Mouse (Mus musculus): ENCODE measurements around the gene Bcl7c. TPM values are rescaled to one million over a fixed set of nuclear protein-coding genes. Genes with fewer than 3 reads are reported as not detected.

Bcl7c gene
- total and polyA plus RNA-seq, 3 experiments, result 28.0 to 71.3 (median 60.5) TPM

- Histone ChIP-seq H3K79me2 (replicated peaks; ENCODE audit: control insufficient read depth, extremely low read depth, insufficient read depth, poor library complexity, severe bottlenecking) (no peaks in the 10 kb centered on the region), H3K27me3 (replicated peaks) (no peaks in the 10 kb centered on the region), H3K9ac (ENCODE audit: insufficient read depth, low read depth) (no peak overlapping the region), H3K9me3 (replicated peaks; ENCODE audit: low read length) (no peaks in the 10 kb centered on the region), H3K4me2 (ENCODE audit: insufficient read depth, low read depth, poor library complexity, severe bottlenecking) (no peak overlapping the region), H3K4me3 (replicated peaks in 1 of 3; ENCODE audit: low read depth in 2 of 3, low read length in 2 of 3, poor library complexity in 1 of 3) (no peak overlapping the region), H3K27ac (ENCODE audit: insufficient read depth, low read depth) (no peak overlapping the region), H3K36me3 (replicated peaks in 1 of 2; ENCODE audit: control insufficient read depth in 1 of 2, insufficient read depth in 1 of 2, low read length in 1 of 2) (peaks cover 0 to 17% of the 10 kb centered on the region in 2 experiments), H3K4me1 (ENCODE audit: control insufficient read depth in 1 of 2, insufficient read depth in 2 of 2) (no peaks in the 10 kb centered on the region; a peak in 1 of 4 replicates)
- in situ Hi-C loops (cut with MboI; ENCODE audit: low pct_ligation_motif_present, low pct_unique_long_range_greater_than_20kb, low sequenced_read_pairs) (loop anchor here (10.0 kb wide), 1 partner anchor 938 kb away; no protein-coding TSS in a partner anchor), dilution Hi-C loops (cut with MboI; ENCODE audit: extremely low pct_ligation_motif_present, extremely low pct_unique_long_range_greater_than_20kb, low sequenced_read_pairs) (no loop called here)
- TF ChIP-seq SIN3A (IDR thresholded peaks at IDR 0.05; ENCODE audit: low read length), result no peak
- TF ChIP-seq SMC3 (IDR thresholded peaks at IDR 0.05; ENCODE audit: low read depth, low read length), result no peak
- TF ChIP-seq IRF4 (IDR thresholded peaks at IDR 0.05; ENCODE audit: low read depth, low read length), result no peak
- TF ChIP-seq ETS1 (conservative IDR thresholded peaks at IDR 0.05; ENCODE audit: low read depth, low read length), result no peak
- no peak for TF ChIP-seq POLR2A (IDR thresholded peaks at IDR 0.05; ENCODE audit: low read depth, low read length)
- TF ChIP-seq RCOR1 (conservative IDR thresholded peaks at IDR 0.05; ENCODE audit: low read depth, low read length), result no peak
- TF ChIP-seq MXI1 (IDR thresholded peaks at IDR 0.05; ENCODE audit: low read depth, low read length), result no peak
- TF ChIP-seq HCFC1 (IDR thresholded peaks at IDR 0.05; ENCODE audit: low read depth, low read length), result no peak
- TF ChIP-seq POLR2AphosphoS2 (IDR thresholded peaks at IDR 0.05; ENCODE audit: low read depth, low read length), result no peak
- TF ChIP-seq JUN (IDR thresholded peaks at IDR 0.05; ENCODE audit: insufficient read depth, low read depth, low read length), result no peak
- no peak for TF ChIP-seq BHLHE40 (IDR thresholded peaks at IDR 0.05; ENCODE audit: low read depth, low read length)
- no peak for TF ChIP-seq NRF1 (IDR thresholded peaks at IDR 0.05; ENCODE audit: low read depth, low read length)
- no peak for TF ChIP-seq TBP (conservative IDR thresholded peaks at IDR 0.05; ENCODE audit: low read depth, low read length)
- DNase-seq (ENCODE audit: extremely low read depth), result no peak
Measured at GRCm38 (mm10) chr7:127662926-127663325, 45.8 kb downstream of the Bcl7c start.

- Histone ChIP-seq H3K36me3 (replicated peaks in 1 of 2; ENCODE audit: control insufficient read depth in 1 of 2, insufficient read depth in 1 of 2, low read length in 1 of 2) (peaks cover 0 to 16% of the 10 kb centered on the region in 2 experiments), H3K27me3 (replicated peaks) (no peaks in the 10 kb centered on the region), H3K9ac (ENCODE audit: insufficient read depth, low read depth) (no peak overlapping the region), H3K4me2 (ENCODE audit: insufficient read depth, low read depth, poor library complexity, severe bottlenecking) (no peak overlapping the region), H3K9me3 (replicated peaks; ENCODE audit: low read length) (no peaks in the 10 kb centered on the region), H3K4me1 (ENCODE audit: control insufficient read depth in 1 of 2, insufficient read depth in 2 of 2) (no peaks in the 10 kb centered on the region; a peak in 1 of 4 replicates), H3K79me2 (replicated peaks; ENCODE audit: control insufficient read depth, extremely low read depth, insufficient read depth, poor library complexity, severe bottlenecking) (no peaks in the 10 kb centered on the region), H3K27ac (ENCODE audit: insufficient read depth, low read depth) (no peak overlapping the region), H3K4me3 (replicated peaks in 1 of 3; ENCODE audit: low read depth in 2 of 3, low read length in 2 of 3, poor library complexity in 1 of 3) (no peak overlapping the region)
- in situ Hi-C loops (cut with MboI; ENCODE audit: low pct_ligation_motif_present, low pct_unique_long_range_greater_than_20kb, low sequenced_read_pairs), result loop anchor here (10.0 kb wide), 1 partner anchor 937 kb away; no protein-coding TSS in a partner anchor
- DNase-seq (ENCODE audit: extremely low read depth), result no peak
- TF ChIP-seq ZMIZ1 (IDR thresholded peaks at IDR 0.05; ENCODE audit: low read depth, low read length), result no peak
- no peak for TF ChIP-seq MAX (IDR thresholded peaks at IDR 0.05; ENCODE audit: low read length)
- no peak for TF ChIP-seq MAZ (IDR thresholded peaks at IDR 0.05; ENCODE audit: low read depth, low read length)
- TF ChIP-seq EP300 (IDR thresholded peaks at IDR 0.05; ENCODE audit: low read length), result no peak
- TF ChIP-seq ZC3H11A (IDR thresholded peaks at IDR 0.05; ENCODE audit: low read depth, low read length), result no peak
- no peak for TF ChIP-seq USF2 (conservative IDR thresholded peaks at IDR 0.05; ENCODE audit: low read depth, low read length)
- TF ChIP-seq ZKSCAN1 (IDR thresholded peaks at IDR 0.05; ENCODE audit: borderline replicate concordance, low read depth, low read length), result no peak
- TF ChIP-seq KAT2A (IDR thresholded peaks at IDR 0.05; ENCODE audit: insufficient replicate concordance, low read length), result no peak
- TF ChIP-seq GABPA (IDR thresholded peaks at IDR 0.05; ENCODE audit: insufficient replicate concordance, low read depth, low read length), result no peak
- TF ChIP-seq TBP (conservative IDR thresholded peaks at IDR 0.05; ENCODE audit: low read depth, low read length), result no peak
- no peak for TF ChIP-seq JUN (IDR thresholded peaks at IDR 0.05; ENCODE audit: insufficient read depth, low read depth, low read length)
- no peak for TF ChIP-seq UBTF (IDR thresholded peaks at IDR 0.05; ENCODE audit: low read depth, low read length)
- TF ChIP-seq POLR2AphosphoS2 (IDR thresholded peaks at IDR 0.05; ENCODE audit: low read depth, low read length), result no peak
- no peak for TF ChIP-seq JUND (conservative IDR thresholded peaks at IDR 0.05; ENCODE audit: low read depth, low read length)
- no peak for TF ChIP-seq NELFE (IDR thresholded peaks at IDR 0.05; ENCODE audit: low read depth, low read length)
- TF ChIP-seq ZNF384 (IDR thresholded peaks at IDR 0.05; ENCODE audit: low read depth, low read length), result no peak
- no peak for TF ChIP-seq MEF2A (IDR thresholded peaks at IDR 0.05; ENCODE audit: borderline replicate concordance, low read depth, low read length)
- no peak for TF ChIP-seq IRF4 (IDR thresholded peaks at IDR 0.05; ENCODE audit: low read depth, low read length)
- TF ChIP-seq CHD1 (IDR thresholded peaks at IDR 0.05; ENCODE audit: low read depth, low read length), result no peak
- no peak for TF ChIP-seq ELF1 (IDR thresholded peaks at IDR 0.05; ENCODE audit: low read depth, low read length)
- dilution Hi-C loops (cut with MboI; ENCODE audit: extremely low pct_ligation_motif_present, extremely low pct_unique_long_range_greater_than_20kb, low sequenced_read_pairs), result no loop called here
Measured at GRCm38 (mm10) chr7:127661833-127662232, 46.9 kb downstream of the Bcl7c start.
